Mouse (Mus musculus) midbrain, embryonic 15.5 days (tissue): ENCODE results near the gene Nop9. TPM values are rescaled to one million over a fixed set of nuclear protein-coding genes. Genes with fewer than 3 reads are reported as not detected.

Experiments
- ATAC-seq: fragments of 200-750 bp; cut with Nextera tagmentation; replicated peaks from 2 replicates; pipeline ENCODE4 v1.8.0; 2017; ENCODE audit warnings: moderate TSS enrichment
- H3K27ac ChIP-seq: fragments of 300-500 bp; sonication (generic); 2 replicates; pipeline ENCODE4 v1.5.1; 2015; ENCODE audit warnings: mild to moderate bottlenecking, inconsistent platforms
- H3K27me3 ChIP-seq: fragments of 300-500 bp; sonication (generic); replicated peaks from 2 replicates; pipeline ENCODE4 v1.6.1; 2015; ENCODE audit warnings: inconsistent platforms
- H3K36me3 ChIP-seq: fragments of 300-500 bp; sonication (generic); replicated peaks from 2 replicates; pipeline ENCODE4 v1.6.1; 2015; ENCODE audit warnings: inconsistent platforms
- H3K4me1 ChIP-seq: fragments of 300-500 bp; sonication (generic); 2 replicates; pipeline ENCODE4 v1.6.1; 2015; ENCODE audit warnings: inconsistent platforms
- H3K4me2 ChIP-seq: fragments of 300-500 bp; sonication (generic); 2 replicates; pipeline ENCODE4 v1.6.1; 2015; ENCODE audit warnings: inconsistent platforms, mild to moderate bottlenecking, moderate library complexity
- H3K4me3 ChIP-seq: fragments of 300-500 bp; sonication (generic); 2 replicates; pipeline ENCODE4 v1.5.1; 2015; ENCODE audit warnings: mild to moderate bottlenecking, inconsistent platforms
- H3K9ac ChIP-seq: fragments of 300-500 bp; sonication (generic); 2 replicates; pipeline ENCODE4 v1.6.1; 2015; ENCODE audit warnings: mild to moderate bottlenecking, inconsistent platforms
- H3K9me3 ChIP-seq: fragments of 300-500 bp; sonication (generic); 2 replicates; pipeline ENCODE4 v1.6.1; 2016; ENCODE audit warnings: inconsistent platforms
- WGBS: fragments of 180-500 bp; shearing (Covaris S2); methylation state at CpG from one replicate; pipeline ENCODE4 v1.1.7; 2015; ENCODE audit warnings: mixed read lengths; 5-methylcytosine and 5-hydroxymethylcytosine counted together
- polyA plus RNA-seq: library from polyadenylated mRNA; unstranded; fragments of >200 nt; fragmentation: Nextera tagmentation; extraction: Ambion mirVana; gene quantifications from 2 replicates; pipeline ENCODE4 v1.2.1, GENCODE M21; 2015

The Nop9 gene
- polyA plus RNA-seq: 28.7 and 31.8 TPM in 2 replicates

GRCm38 (mm10) chr14:55745180-55745860 is at the start of gene Nop9, which contains the start of gene Dhrs1:
Gene Nop9, plus strand, starts transcription at chr14:55745693.
Gene Dhrs1, minus strand, starts transcription at chr14:55745690.
- 2% methylated on average over 48 of the region's 48 CpGs for WGBS
- peak; percentile 88 for ATAC-seq
- H3K27ac ChIP-seq: peak within 1 kb of the TSS; percentile 32; the same call in 1 of the 2 replicates
- H3K36me3 ChIP-seq: peaks cover 10% of the 10 kb centered on the region
- H3K4me1 ChIP-seq: peaks cover 34% of the 10 kb centered on the region
- H3K4me2 ChIP-seq: peak within 1 kb of the TSS; percentile 97
- H3K9me3 ChIP-seq: no peaks in the 10 kb centered on the region
- H3K9ac ChIP-seq: peak within 1 kb of the TSS; percentile 45
- peak within 1 kb of the TSS; percentile 53 for H3K4me3 ChIP-seq
- no peaks in the 10 kb centered on the region for H3K27me3 ChIP-seq

DNA sequence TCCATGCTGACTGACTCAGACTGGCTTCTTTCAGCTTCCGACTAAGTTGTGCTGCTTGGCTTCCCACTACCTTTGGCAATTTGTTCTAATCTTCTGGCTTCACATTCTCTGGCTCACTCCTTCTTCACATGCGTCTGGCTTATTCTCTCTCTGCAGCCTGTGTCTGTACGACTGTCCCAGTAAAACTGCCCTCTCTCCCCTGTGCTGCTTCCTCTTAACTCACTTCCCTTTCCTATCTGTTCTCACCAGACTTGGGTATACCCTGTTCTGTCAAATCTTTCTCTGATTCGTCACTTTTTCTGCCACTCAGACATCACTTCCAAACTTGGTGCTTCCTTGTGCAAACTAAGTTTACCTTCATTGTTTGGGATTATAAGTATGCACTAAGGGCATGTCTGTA is 48.3 kb upstream of the Nop9 start:
- ATAC-seq: no peak
- Histone ChIP-seq H3K9me3 (no peaks in the 10 kb centered on the region), H3K9ac (no peak overlapping the region), H3K27ac (no peak overlapping the region), H3K4me3 (no peak overlapping the region), H3K4me1 (no peaks in the 10 kb centered on the region), H3K4me2 (no peak overlapping the region), H3K27me3 (no peaks in the 10 kb centered on the region), H3K36me3 (no peaks in the 10 kb centered on the region)
- WGBS: 92% methylated on average over 4 of the region's 4 CpGs

DNA sequence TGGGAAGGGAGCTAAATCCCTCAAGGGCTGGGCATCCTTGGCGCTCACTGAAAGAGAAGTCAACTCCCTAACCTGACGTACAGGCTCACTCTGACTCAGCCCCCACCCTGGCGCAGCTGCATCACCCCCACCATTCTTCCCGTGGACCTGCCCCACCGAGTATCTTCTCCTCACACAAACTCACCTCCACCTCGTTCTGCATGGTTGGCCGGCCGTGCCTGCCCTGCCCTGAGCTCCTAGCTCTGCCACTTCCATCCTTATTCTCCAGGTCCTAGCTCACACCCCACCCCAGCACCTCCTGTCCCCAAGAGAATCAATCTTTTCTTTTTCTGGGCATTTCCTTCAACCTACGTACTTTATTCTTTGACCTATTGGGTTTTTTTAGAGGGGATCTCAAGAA is 44.4 kb upstream of the Nop9 start:
- Histone ChIP-seq H3K9ac (no peak overlapping the region), H3K27ac (no peak overlapping the region), H3K36me3 (no peaks in the 10 kb centered on the region), H3K4me2 (no peak overlapping the region), H3K27me3 (no peaks in the 10 kb centered on the region), H3K4me1 (no peaks in the 10 kb centered on the region), H3K9me3 (no peaks in the 10 kb centered on the region), H3K4me3 (no peak overlapping the region)
- 59% methylated on average over 9 of the region's 9 CpGs for whole genome bisulfite sequencing
- ATAC-seq: no peak

DNA sequence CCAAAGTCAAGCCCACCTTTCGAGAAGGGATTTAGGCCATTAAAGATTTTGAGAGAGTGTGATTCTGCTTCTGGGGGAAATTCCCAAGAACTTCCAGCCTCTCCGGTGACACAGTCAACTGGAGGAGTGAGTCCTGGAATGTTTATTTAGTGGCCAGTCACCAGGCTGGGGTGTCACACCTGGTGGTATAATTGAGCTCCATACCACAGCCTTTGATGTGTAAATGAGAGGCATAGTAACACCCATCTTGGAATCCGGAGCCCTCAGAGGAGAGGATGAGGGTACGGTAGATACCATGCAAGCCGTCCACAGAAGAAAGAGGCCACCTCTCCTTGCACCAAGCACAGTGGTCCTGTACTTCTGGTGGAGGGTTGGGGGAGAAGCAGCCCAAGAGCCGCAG is 42.7 kb upstream of the Nop9 start:
- no peak overlapping the region for H3K9ac ChIP-seq
- H3K9me3 ChIP-seq: no peaks in the 10 kb centered on the region
- H3K27ac ChIP-seq: no peak overlapping the region
- no peak overlapping the region for H3K4me3 ChIP-seq
- WGBS: 74% methylated on average over 6 of the region's 6 CpGs
- H3K36me3 ChIP-seq: no peaks in the 10 kb centered on the region
- H3K27me3 ChIP-seq: no peaks in the 10 kb centered on the region
- no peak for ATAC-seq
- H3K4me1 ChIP-seq: no peaks in the 10 kb centered on the region
- no peak overlapping the region for H3K4me2 ChIP-seq

- H3K36me3 ChIP-seq: no peaks in the 10 kb centered on the region
- H3K27me3 ChIP-seq: no peaks in the 10 kb centered on the region
- no peak overlapping the region for H3K9ac ChIP-seq
- H3K9me3 ChIP-seq: no peaks in the 10 kb centered on the region
- ATAC-seq: no peak
- no peak overlapping the region for H3K27ac ChIP-seq
- H3K4me1 ChIP-seq: no peaks in the 10 kb centered on the region
- no peak overlapping the region for H3K4me2 ChIP-seq
- no peak overlapping the region for H3K4me3 ChIP-seq
- WGBS: 88% methylated on average over 8 of the region's 8 CpGs
These were observed 39.4 kb upstream of the Nop9 start for GRCm38 (mm10) chr14:55706051-55706600.

GRCm38 (mm10) chr14:55707397-55707796 is 38.1 kb upstream of the Nop9 start:
- H3K9me3 ChIP-seq: no peaks in the 10 kb centered on the region
- H3K27me3 ChIP-seq: no peaks in the 10 kb centered on the region
- H3K4me2 ChIP-seq: no peak overlapping the region
- H3K36me3 ChIP-seq: no peaks in the 10 kb centered on the region
- H3K4me3 ChIP-seq: no peak overlapping the region
- no peak overlapping the region for H3K27ac ChIP-seq
- no peaks in the 10 kb centered on the region for H3K4me1 ChIP-seq
- no peak overlapping the region for H3K9ac ChIP-seq
- WGBS: 84% methylated on average over 5 of the region's 5 CpGs
- ATAC-seq: no peak

DNA sequence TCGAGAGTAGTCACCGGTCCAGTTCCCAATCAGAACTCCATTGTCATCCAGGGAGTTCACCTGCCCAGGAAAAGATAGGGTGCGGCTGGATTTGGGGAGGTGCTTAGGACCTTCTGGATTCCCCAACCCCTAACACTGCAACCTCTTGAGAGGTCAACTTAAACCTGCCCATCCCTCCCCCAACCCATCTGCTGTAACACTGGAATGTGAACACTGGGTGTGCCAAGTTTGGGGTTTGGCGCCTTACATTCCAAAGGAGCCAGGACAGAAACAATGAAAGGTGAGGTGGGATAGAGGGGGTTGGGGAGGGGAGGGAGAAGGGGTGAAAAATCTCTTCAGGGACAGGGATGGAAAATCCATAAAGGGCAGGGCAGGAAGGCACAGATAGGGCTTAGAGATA is 36.0 kb upstream of the Nop9 start:
- H3K4me1 ChIP-seq: no peaks in the 10 kb centered on the region
- no peak overlapping the region for H3K9ac ChIP-seq
- 84% methylated on average over 4 of the region's 4 CpGs for WGBS
- H3K4me3 ChIP-seq: no peak overlapping the region
- no peaks in the 10 kb centered on the region for H3K9me3 ChIP-seq
- H3K4me2 ChIP-seq: no peak overlapping the region
- H3K27ac ChIP-seq: no peak overlapping the region
- no peak for ATAC-seq
- H3K36me3 ChIP-seq: no peaks in the 10 kb centered on the region
- H3K27me3 ChIP-seq: peaks cover 3% of the 10 kb centered on the region; the same call in 1 of the 2 replicates

DNA sequence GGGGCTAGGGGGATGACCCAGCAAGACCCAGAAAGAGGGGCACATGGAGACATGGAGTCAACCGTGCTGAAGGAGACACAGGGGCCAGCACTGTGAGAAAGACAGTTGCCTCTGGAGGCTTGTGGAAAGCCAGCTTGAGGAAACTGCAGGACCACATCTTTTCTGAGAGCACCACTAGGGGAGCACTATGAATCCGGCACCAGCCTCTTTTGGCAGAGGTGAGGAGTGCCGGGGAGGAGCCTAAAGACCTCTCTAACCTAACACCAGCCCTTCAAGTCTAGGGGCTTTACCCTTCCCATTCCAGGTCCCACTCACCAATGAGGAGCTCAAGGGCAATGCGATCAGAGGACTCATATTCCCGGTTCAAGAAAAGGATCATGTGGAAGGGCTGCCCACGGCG is 33.7 kb upstream of the Nop9 start:
- no peaks in the 10 kb centered on the region; the same call in 1 of the 2 replicates for H3K36me3 ChIP-seq
- no peak overlapping the region for H3K4me2 ChIP-seq
- no peak overlapping the region for H3K4me3 ChIP-seq
- no peak for ATAC-seq
- no peaks in the 10 kb centered on the region for H3K9me3 ChIP-seq
- H3K9ac ChIP-seq: no peak overlapping the region
- WGBS: 81% methylated on average over 7 of the region's 7 CpGs
- H3K4me1 ChIP-seq: no peaks in the 10 kb centered on the region
- H3K27ac ChIP-seq: no peak overlapping the region
- peaks cover 3% of the 10 kb centered on the region; the same call in 1 of the 2 replicates for H3K27me3 ChIP-seq

DNA sequence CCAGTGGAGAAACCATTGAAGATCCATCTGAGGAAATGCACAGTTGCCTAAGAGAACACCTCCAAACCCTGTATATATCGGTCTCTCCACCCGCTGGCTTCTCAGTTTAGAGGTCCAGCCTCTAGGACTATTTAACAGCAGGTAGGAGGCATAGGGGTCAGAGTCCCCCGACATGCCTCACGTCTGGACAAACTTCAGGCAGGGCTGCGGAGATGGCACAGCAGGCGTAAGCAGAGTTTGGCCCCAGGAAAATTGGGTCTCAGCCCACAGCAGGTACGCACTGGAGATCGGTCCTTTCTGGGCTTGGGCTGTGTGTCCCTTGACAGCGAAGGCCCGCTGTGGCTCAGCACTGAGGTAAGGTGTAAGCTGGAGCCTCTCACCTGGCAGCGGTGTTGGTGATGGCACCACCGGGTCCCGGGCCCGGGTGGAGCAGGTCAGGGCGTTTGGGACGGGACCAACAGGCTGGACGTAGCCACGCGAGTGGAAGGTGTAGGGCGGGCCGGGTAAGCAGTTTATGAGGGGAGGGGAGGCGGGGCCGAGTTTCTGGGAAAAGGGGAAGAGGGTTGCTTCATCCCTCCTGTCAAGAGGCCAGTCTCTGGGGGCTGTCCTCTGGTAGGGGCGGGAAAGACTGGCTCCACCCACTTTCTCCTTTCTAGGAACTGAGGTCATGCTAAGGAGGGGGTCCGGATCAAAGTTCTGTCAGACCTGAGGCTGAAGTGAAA is 32.3 kb upstream of the Nop9 start:
- no peak for ATAC-seq
- peaks cover 3% of the 10 kb centered on the region; the same call in 1 of the 2 replicates for H3K27me3 ChIP-seq
- no peaks in the 10 kb centered on the region; the same call in 1 of the 2 replicates for H3K36me3 ChIP-seq
- no peak overlapping the region for H3K27ac ChIP-seq
- H3K9me3 ChIP-seq: no peaks in the 10 kb centered on the region
- H3K4me1 ChIP-seq: no peaks in the 10 kb centered on the region
- no peak overlapping the region for H3K4me2 ChIP-seq
- no peak overlapping the region for H3K9ac ChIP-seq
- 16% methylated on average over 25 of the region's 25 CpGs for WGBS
- H3K4me3 ChIP-seq: no peak overlapping the region

DNA sequence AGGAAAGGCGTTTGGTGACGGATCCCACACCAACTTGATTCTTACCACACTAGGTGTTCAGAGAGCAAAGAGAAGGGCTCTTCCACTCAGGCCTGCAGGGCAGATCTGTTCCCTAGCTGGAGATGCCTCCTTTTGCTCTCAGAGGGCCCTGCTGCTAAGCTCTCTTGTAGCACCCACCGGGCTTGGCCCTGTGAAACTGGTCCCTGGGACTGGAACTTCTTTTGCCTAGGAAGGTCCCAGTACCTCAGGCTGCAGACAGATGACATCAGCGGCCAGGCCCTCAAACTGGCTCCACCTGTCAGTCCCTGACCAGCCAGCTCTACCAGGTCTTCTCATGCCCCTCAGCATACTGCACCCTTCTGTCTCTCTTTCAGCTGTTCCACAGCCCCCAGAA is 31.8 kb upstream of the Nop9 start, which contains the start of gene Tgm1:
TSS of gene Tgm1 (minus strand) at position 198 of the 394 bp plus-strand sequence.
- Histone ChIP-seq H3K9me3 (no peaks in the 10 kb centered on the region), H3K9ac (no peak within 1 kb of the TSS), H3K4me3 (no peak within 1 kb of the TSS), H3K27me3 (peaks cover 3% of the 10 kb centered on the region; the same call in 1 of the 2 replicates), H3K36me3 (no peaks in the 10 kb centered on the region; the same call in 1 of the 2 replicates), H3K4me2 (no peak within 1 kb of the TSS), H3K27ac (no peak within 1 kb of the TSS), H3K4me1 (no peaks in the 10 kb centered on the region)
- no peak for ATAC-seq
- 28% methylated on average over 4 of the region's 4 CpGs for WGBS

DNA sequence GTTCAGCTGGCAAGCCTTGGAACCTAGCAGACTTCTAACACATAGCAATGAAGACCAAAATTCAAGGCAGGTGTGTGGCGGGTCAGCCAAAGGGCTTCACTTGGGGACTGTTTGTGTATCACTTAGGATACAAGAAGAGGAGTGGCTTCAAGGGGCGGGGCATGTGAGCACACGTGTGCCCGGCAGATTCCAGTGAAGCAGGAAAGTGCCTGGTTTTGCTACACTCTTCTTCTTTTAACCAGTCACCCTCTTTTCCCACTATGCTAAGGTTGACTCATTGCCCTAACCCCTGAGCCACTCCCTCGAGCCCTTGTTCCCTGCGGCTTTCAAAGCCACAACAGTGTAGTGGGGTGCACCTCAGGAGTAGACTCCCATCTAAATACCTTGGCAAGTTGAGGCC is 30.6 kb upstream of the Nop9 start:
- H3K4me2 ChIP-seq: no peak overlapping the region
- WGBS: 40% methylated on average over 6 of the region's 6 CpGs
- ATAC-seq: no peak
- H3K9me3 ChIP-seq: no peaks in the 10 kb centered on the region
- H3K4me1 ChIP-seq: no peaks in the 10 kb centered on the region
- no peaks in the 10 kb centered on the region; the same call in 1 of the 2 replicates for H3K36me3 ChIP-seq
- no peak overlapping the region for H3K4me3 ChIP-seq
- H3K27me3 ChIP-seq: peaks cover 3% of the 10 kb centered on the region; the same call in 1 of the 2 replicates
- H3K27ac ChIP-seq: no peak overlapping the region
- H3K9ac ChIP-seq: no peak overlapping the region

- H3K4me3 ChIP-seq: no peak overlapping the region
- no peaks in the 10 kb centered on the region for H3K9me3 ChIP-seq
- H3K4me2 ChIP-seq: no peak overlapping the region
- no peaks in the 10 kb centered on the region; the same call in 1 of the 2 replicates for H3K36me3 ChIP-seq
- peaks cover 3% of the 10 kb centered on the region; the same call in 1 of the 2 replicates for H3K27me3 ChIP-seq
- ATAC-seq: no peak
- H3K27ac ChIP-seq: no peak overlapping the region
- peaks cover 7% of the 10 kb centered on the region for H3K4me1 ChIP-seq
- WGBS: 95% methylated on average over 6 of the region's 6 CpGs
- H3K9ac ChIP-seq: no peak overlapping the region
These were observed 29.2 kb upstream of the Nop9 start for GRCm38 (mm10) chr14:55716271-55716670.
